Mouse (Mus musculus) liver, embryonic 16.5 days (tissue): Measurements from ENCODE around the gene AU022751. TPM values are rescaled to one million over a fixed set of nuclear protein-coding genes. Genes with fewer than 3 reads are reported as not detected.
"Not testable (repeated sequence)": the region's sequence is repeated elsewhere in the genome, so short reads cannot be mapped to it uniquely, and the experiment has no call there.

Source experiments
- ATAC-seq: fragments of 200-750 bp; cut with Nextera tagmentation; 2 replicates; pipeline ENCODE4 v1.8.0; 2017; ENCODE audit warnings: low read depth, mild to moderate bottlenecking, moderate number of reproducible peaks, moderate library complexity
- H3K27ac ChIP-seq: fragments of 300-500 bp; sonication (generic); 2 replicates; pipeline ENCODE4 v1.5.1; 2014; ENCODE audit warnings: mild to moderate bottlenecking, low read length
- H3K27me3 ChIP-seq: fragments of 300-500 bp; sonication (generic); 2 replicates; pipeline ENCODE4 v1.6.1; 2014; ENCODE audit warnings: low read depth, low read length, mixed read lengths; ENCODE audit not compliant: control insufficient read depth, insufficient read depth
- H3K36me3 ChIP-seq: fragments of 300-500 bp; sonication (generic); 2 replicates; pipeline ENCODE4 v1.6.1; 2014; ENCODE audit warnings: mild to moderate bottlenecking; ENCODE audit not compliant: control insufficient read depth, insufficient read depth
- H3K4me1 ChIP-seq: fragments of 300-500 bp; sonication (generic); 2 replicates; pipeline ENCODE4 v1.6.1; 2014; ENCODE audit warnings: low read depth, low read length, mixed read lengths; ENCODE audit not compliant: control insufficient read depth
- H3K4me2 ChIP-seq: fragments of 300-500 bp; sonication (generic); 2 replicates; pipeline ENCODE4 v1.6.1; 2014; ENCODE audit warnings: low read depth, low read length, mixed read lengths
- H3K4me3 ChIP-seq: fragments of 300-500 bp; sonication (generic); 2 replicates; pipeline ENCODE4 v1.5.1; 2014; ENCODE audit warnings: low read depth, mild to moderate bottlenecking, low read length
- H3K9ac ChIP-seq: fragments of 300-500 bp; sonication (generic); 2 replicates; pipeline ENCODE4 v1.6.1; 2014; ENCODE audit warnings: low read depth, low read length
- H3K9me3 ChIP-seq: fragments of 300-500 bp; sonication (generic); replicated peaks from 2 replicates; pipeline ENCODE4 v1.6.1; 2016; ENCODE audit warnings: low read length; ENCODE audit not compliant: control insufficient read depth
- WGBS: fragments of 180-500 bp; shearing (Covaris S2); extraction: QIAGEN DNeasy Blood & Tissue Kit; methylation state at CpG from one replicate; pipeline ENCODE4 v1.1.7; 2014; ENCODE audit not compliant: insufficient replicate concordance; 5-methylcytosine and 5-hydroxymethylcytosine counted together
- microRNA-seq: library from miRNA; unstranded; fragments of <30 nt; microRNA quantifications from one replicate; pipeline ENCODE4, GENCODE M21; 2016
- polyA plus RNA-seq: library from polyadenylated mRNA; unstranded; fragments of >200 nt; fragmentation: Nextera tagmentation; extraction: Ambion mirVana; gene quantifications from 2 replicates; pipeline ENCODE4 v1.2.1, GENCODE M21; 2015

Gene AU022751
- not detected in 2 replicates for polyA plus RNA-seq

DNA sequence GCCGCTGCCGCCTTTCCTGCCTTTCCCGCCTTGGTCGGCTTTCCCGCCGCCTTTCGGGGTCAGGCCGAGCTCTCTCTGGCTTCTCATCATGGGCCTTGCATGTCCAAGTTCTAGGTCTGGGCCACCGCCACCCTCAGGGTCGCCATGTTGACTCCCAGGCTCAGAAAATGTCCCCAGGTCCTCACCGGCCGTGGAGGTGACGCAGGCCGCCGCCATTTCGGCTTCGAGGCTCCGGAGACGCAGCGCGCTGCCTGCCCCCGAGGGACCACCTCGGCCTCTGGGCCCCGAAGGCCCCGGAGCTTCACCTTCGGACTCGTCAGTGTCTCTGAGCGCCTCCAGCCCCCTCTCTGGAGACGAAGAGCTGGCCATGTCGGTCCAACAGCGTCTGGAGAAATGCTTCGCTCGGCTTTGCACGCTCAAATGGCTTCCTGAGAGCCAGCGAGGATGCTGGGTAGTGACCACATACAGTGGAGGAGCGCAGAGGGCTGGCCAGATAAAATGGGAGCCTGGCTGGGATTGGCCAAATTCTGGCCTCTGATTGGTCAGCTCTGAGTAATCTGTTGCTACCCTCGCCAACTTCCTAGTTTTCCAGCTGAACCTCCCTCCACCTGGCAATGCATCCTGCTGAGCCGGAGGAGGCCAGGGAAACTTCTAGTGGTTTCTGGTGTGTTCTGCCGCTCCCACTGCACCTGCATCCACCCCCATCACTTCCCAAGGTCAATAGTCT, at the start of gene AU022751:
TSS of gene AU022751 (minus strand) at position 466 of the 727 bp plus-strand sequence.
- WGBS = 77% methylated on average over 39 of the region's 39 CpGs
- no peak within 1 kb of the TSS for H3K9ac ChIP-seq

DNA sequence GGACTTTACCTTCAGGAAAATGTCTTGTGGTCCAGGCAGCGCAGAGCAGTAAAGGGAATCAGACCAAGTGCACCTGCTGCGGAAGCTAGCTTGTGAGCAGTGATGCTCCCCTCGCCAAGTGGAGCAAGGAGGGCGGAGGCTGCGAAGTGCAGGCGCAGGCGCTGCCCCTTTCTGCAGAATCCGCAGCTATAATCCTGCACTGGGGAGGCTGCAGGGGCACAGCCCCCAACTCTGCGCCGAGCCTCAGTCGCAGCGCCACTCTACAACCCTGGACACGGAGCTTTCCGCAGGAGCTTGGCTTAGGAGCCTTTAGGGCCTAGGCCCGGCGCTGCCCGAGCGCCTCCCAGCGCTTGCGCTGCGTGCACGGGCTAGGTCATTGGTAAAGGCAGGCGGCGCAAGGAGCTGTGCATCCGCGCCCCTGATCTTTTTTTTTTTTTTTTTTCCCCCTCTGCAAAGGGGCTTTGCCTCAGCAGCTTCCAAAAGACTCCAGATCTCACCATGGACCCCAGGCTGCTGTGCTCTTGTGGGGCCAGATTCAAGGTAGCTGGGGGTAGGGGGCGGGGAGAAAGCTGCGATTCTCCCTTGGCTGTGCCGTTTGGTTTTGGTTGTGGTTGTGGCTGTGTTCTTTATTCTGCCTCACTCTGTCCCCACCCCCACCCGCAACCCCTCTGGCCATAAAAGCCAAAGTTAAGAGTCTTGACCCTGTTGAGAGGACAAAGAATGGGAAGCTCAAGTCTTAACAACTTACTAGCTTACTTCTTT, 9.0 kb upstream of the AU022751 start:
- no peak for ATAC-seq
- H3K4me2 ChIP-seq = no peak overlapping the region
- H3K36me3 ChIP-seq = no peaks in the 10 kb centered on the region
- H3K27me3 ChIP-seq = no peaks in the 10 kb centered on the region; the same call in 1 of the 2 replicates
- H3K4me1 ChIP-seq = no peaks in the 10 kb centered on the region
- no peak overlapping the region for H3K4me3 ChIP-seq
- 10% methylated on average over 30 of the region's 30 CpGs for WGBS
- no peak overlapping the region for H3K27ac ChIP-seq
- no peak overlapping the region for H3K9ac ChIP-seq
- no peaks in the 10 kb centered on the region for H3K9me3 ChIP-seq

More for the DNA sequence above, at the start of gene AU022751:
- Histone ChIP-seq H3K27ac (no peak within 1 kb of the TSS), H3K36me3 (no peaks in the 10 kb centered on the region), H3K4me2 (no peak within 1 kb of the TSS), H3K9me3 (no peaks in the 10 kb centered on the region; the same call in 1 of the 2 replicates), H3K4me3 (no peak within 1 kb of the TSS), H3K27me3 (no peaks in the 10 kb centered on the region), H3K4me1 (no peaks in the 10 kb centered on the region)
- no peak for ATAC-seq

DNA sequence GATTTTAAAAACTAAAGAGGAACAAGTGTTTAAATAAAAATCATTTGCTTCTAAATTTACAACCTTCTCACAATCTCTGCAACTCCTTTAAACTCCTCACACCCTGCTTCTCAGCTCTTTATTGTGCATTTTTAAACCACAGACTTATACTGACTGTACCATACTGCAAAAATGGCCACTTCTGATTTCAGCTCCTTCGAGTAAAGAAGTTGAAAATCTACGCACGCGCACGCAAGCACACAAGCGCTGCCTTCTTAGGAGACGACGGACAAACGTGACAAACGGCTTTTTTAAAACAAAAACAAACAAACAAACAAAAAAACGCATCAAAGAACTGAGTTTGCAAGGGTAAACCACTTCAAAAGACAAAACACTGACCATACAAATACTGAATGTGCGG, 8.3 kb upstream of the AU022751 start:
- Histone ChIP-seq H3K36me3 (no peaks in the 10 kb centered on the region), H3K4me3 (no peak overlapping the region), H3K27me3 (no peaks in the 10 kb centered on the region; the same call in 1 of the 2 replicates), H3K9me3 (no peaks in the 10 kb centered on the region), H3K9ac (no peak overlapping the region), H3K4me1 (no peaks in the 10 kb centered on the region), H3K4me2 (no peak overlapping the region), H3K27ac (no peak overlapping the region)
- no peak for ATAC-seq
- WGBS = 27% methylated on average over 12 of the region's 12 CpGs

DNA sequence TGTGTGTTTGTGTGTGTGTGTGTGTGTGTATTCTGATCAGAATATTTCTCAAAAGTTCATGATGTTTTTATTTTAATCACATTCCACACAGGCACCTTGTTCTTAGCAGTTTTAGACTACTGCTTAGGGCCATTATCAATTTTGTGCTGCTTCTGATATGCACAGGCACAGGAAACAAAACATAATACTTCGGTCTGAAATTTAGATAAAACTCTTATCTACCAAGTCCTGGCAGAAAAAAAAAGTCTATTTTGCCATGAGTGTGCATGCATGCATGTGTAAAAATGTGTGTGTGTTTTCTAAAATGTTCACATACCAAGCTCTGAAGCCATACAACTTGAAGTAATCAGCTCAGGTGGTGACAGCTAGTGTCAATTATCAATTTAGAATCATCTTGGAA, 21.7 kb downstream of the AU022751 start:
- Histone ChIP-seq H3K9ac (no peak overlapping the region), H3K36me3 (no peaks in the 10 kb centered on the region), H3K9me3 (no peaks in the 10 kb centered on the region), H3K4me2 (no peak overlapping the region), H3K4me1 (no peaks in the 10 kb centered on the region), H3K4me3 (no peak overlapping the region), H3K27me3 (no peaks in the 10 kb centered on the region), H3K27ac (no peak overlapping the region)
- no peak for ATAC-seq
- 31% methylated on average over 1 of the region's 1 CpGs for WGBS

DNA sequence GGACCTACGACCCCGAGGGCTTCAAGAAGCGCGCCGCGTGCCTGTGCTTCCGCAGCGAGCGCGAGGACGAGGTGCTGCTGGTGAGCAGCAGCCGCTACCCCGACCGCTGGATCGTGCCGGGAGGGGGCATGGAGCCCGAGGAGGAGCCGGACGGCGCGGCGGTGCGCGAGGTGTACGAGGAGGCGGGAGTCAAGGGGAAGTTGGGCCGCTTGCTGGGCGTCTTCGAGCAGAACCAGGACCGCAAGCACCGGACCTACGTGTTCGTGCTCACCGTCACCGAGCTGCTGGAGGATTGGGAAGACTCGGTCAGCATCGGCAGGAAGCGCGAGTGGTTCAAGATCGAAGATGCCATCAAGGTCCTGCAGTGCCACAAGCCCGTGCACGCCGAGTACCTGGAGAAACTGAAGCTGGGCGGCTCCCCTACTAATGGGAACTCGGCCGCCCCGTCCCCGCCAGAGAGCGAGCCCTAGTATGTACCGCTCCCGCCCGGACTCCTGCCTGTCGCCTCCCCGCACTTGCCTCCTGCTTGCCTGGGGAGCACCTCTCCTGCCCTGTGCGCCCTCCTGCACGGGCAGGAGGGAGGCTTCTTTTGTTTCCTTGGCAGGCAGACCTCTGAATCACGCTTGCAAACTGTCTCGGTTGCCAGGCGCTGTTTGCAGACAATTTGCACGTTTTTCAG, 35.1 kb downstream of the AU022751 start:
- 7% methylated on average over 3 of the region's 60 CpGs for WGBS
- not testable (repeated sequence) for H3K9ac ChIP-seq, H3K9me3 ChIP-seq, H3K27ac ChIP-seq, H3K27me3 ChIP-seq, H3K4me2 ChIP-seq, ATAC-seq, H3K36me3 ChIP-seq, H3K4me1 ChIP-seq, H3K4me3 ChIP-seq

DNA sequence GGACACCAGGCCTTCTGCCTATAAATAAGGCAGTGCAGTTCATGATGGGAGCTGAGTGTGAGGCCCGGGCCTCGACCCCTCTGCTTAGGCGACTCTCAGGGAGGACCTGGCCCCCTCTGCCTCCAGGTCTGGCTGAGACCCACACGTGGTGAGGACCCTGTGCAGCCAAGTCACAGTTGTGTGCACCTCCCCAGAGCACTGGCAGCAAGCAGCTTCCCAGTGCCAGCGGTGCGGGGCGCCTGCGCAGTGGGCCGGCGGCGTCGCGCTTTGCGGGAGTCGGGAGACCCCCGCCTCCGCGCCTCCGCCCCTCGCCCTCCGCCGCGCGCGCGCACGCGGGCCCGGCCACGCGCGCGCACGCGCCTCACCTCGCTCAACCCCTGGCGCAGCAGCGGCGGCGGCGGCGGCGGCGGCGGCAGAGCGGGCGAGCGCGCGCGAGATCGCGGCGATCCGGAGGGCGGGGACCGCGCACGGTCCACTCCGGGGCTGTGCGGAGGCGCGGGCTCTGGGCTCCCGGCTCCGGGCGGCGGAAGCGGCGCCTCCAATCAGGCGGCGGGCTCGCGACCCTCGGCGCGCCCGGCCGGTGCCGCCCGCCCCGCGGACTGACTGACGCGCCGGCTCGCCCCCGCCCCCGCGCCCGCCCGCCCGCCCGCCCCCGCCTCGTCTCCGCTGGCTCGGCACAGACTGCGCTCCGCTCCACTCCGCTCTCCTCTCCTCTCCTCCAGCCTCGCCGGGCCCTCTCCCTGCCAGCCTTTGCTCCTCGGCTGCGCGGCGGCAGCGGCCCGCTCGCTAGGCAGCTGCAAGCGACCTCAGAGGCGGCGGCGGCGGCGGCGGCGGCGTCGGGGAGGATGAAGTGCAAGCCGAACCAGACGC, 35.9 kb downstream of the AU022751 start, which contains the start of gene Nudt11:
TSS of gene Nudt11 (plus strand) at position 388 of the 870 bp plus-strand sequence.
- H3K9me3 ChIP-seq, H3K4me3 ChIP-seq, H3K27ac ChIP-seq, H3K4me1 ChIP-seq, H3K4me2 ChIP-seq, H3K36me3 ChIP-seq, H3K27me3 ChIP-seq, H3K9ac ChIP-seq: not testable (repeated sequence)
- ATAC-seq = peak; percentile 24; the same call in 1 of the 2 replicates
- WGBS = 13% methylated on average over 16 of the region's 121 CpGs

Small RNA genes within 50 kb of the gene (microRNA-seq; reads per million reads assigned to microRNA genes)
- not detected for gene Gm27360

Other genes starting within 250 kb of the AU022751 start
- 0.07 TPM in 2 replicates for gene Nudt11, start 36.0 kb downstream of the AU022751 start, polyA plus RNA-seq
- gene Nudt10, start 89.6 kb upstream of the AU022751 start, polyA plus RNA-seq = 0.09 TPM in 1 of 2 replicates, not detected in the other
- not detected in 2 replicates for gene Bmp15, start 237.3 kb upstream of the AU022751 start, polyA plus RNA-seq